Mouse (Mus musculus): ENCODE data around the gene H2-D1.
"Not testable (repeated sequence)": the region's sequence is repeated elsewhere in the genome, so short reads cannot be mapped to it uniquely, and the experiment has no call there.

Gene H2-D1

GRCm38 (mm10) chr17:35262664-35263522 is at the start of gene H2-D1:
Gene H2-D1, plus strand, starts transcription at chr17:35262730.
- peak; percentile 67 for DNase-seq (ENCODE audit: low read depth, low spot score)

DNA sequence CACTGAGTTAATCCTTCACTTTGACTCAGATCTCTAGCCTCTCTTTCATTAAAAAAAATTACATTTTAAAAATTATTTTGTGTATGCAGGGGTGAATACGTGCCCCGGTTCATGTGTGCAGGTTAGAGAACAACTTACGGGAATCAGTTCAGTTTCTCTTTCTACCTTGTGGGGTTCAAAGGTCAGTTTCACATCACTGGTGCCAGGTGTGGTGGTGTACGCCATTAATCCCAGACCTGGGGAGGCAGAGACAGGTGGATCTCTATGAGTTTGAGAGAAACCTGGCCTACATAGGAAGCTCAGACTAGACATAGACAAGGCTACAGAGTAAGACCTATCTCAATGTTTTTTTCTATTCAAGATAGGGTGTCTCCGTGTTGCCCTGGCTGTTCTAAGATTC is 49.5 kb upstream of the H2-D1 start:
- no peak for DNase-seq (ENCODE audit: low read depth, low spot score)

DNA sequence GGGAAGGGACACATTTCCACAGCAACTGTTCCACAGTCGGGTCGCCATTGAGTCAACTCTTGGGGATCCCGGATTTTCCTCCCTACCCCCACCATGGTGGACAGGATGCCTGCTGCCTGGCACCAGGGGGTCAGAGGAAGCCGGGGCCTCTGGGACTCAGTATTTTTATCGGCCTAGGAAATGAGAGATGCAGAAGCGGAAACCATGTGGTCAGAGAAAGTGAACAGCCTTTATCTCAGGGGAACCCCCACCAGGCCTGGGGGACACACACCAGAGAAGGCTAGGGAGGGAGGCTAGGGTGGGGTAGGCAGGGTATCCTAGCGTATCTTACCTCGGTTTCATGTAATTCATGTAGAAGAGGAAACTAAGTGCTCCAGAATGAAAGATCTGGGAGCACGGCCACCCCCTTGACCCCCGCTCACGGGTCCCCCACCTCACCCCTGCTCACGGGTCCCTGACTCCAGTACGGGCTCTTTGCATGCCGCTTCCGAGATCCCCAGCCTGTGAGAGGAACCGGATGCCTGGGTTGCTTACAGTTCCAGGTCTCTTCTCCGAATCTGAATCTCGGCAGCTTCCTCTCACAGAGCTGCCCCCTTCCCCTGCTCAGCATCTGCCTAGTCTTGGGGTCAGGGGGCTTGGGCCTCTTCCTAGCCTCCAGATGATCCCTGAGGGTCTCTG is 43.9 kb upstream of the H2-D1 start:
- no peak for DNase-seq (ENCODE audit: low read depth, low spot score)

- DNase-seq (ENCODE audit: low read depth, low spot score), result no peak
Observed at GRCm38 (mm10) chr17:35219601-35220041, 42.9 kb upstream of the H2-D1 start.

- no peak for DNase-seq (ENCODE audit: low read depth, low spot score)
Observed at GRCm38 (mm10) chr17:35220156-35220952, 42.2 kb upstream of the H2-D1 start, which contains the start of gene Gm16181. Gene Gm16181, plus strand, starts transcription at chr17:35220834.

- no peak for DNase-seq (ENCODE audit: low read depth, low spot score)
Observed at GRCm38 (mm10) chr17:35222299-35222698, 40.2 kb upstream of the H2-D1 start.

DNA sequence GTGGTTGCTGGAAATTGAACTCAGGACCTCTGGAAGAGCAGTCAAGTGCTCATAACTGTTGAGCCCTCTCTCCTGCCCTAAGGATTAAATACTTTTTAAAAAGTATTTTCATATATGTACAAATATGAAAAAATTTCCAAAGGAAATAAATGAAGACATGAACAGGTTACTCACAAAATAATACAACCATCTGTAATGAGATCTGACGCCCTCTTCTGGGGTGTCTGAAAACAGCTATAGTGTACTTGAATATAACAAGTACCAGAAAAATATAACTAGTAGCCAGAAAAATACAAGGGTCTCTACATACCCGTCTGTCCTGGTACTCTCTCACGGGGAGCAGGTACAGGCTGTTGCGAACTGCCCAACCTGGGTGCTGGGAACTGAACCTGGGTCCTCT is 37.9 kb upstream of the H2-D1 start:
- DNase-seq (ENCODE audit: low read depth, low spot score), result no peak

DNA sequence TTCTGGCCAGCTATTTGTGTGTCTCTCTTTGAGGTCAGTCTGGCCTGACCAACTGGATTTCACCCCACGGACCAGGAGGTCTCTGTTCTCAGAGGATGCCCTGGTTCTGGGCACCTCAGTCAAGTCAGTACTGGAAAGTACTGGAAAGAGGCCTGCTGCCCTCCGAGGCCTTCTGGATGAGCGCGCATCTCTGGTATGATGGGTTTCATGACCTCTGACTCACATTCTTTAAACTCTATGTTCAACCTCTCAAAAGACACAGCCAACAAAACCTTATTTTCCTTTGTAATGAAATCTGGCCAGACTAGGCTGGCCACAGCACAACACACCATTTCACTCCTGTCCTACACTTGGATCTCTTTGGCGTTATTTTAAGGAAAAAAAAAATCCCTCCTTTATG is 37.1 kb upstream of the H2-D1 start:
- DNase-seq (ENCODE audit: low read depth, low spot score), result no peak

GRCm38 (mm10) chr17:35226561-35227046 is 35.9 kb upstream of the H2-D1 start:
- no peak for DNase-seq (ENCODE audit: low read depth, low spot score)

DNA sequence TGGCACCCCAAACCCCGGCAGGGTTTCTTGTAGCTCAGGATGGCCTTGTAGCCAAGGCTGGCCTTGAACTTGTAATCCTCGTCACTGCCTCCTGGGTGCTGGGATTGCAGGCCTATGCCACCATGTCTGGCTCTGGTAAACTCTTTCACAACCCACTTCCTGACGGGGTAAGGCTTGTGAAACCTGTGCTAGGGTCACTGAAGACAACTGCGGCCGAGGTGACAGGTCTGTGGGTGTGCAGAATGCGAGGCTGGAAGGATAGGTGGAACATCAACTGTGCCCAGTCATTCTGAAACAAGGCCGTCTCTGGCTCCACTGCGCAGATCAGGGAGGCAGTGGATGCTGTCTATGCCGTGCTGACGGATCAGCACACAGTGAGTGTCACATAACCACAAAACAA is 31.5 kb upstream of the H2-D1 start:
- no peak for DNase-seq (ENCODE audit: low read depth, low spot score)

GRCm38 (mm10) chr17:35232043-35232442 is 30.5 kb upstream of the H2-D1 start:
- DNase-seq (ENCODE audit: low read depth, low spot score), result peak; percentile 34

- DNase-seq (ENCODE audit: low read depth, low spot score), result no peak
Observed at GRCm38 (mm10) chr17:35232659-35233058, 29.9 kb upstream of the H2-D1 start.

- DNase-seq (ENCODE audit: low read depth, low spot score), result no peak
Observed at GRCm38 (mm10) chr17:35233114-35233980, 29.2 kb upstream of the H2-D1 start, which contains the start of gene Atp6v1g2. Gene Atp6v1g2, plus strand, starts transcription at chr17:35233660.

- DNase-seq (ENCODE audit: low read depth, low spot score), result not testable (repeated sequence)
Observed at GRCm38 (mm10) chr17:35234090-35234489, 28.4 kb upstream of the H2-D1 start.

GRCm38 (mm10) chr17:35234903-35235302 is 27.6 kb upstream of the H2-D1 start:
- no peak for DNase-seq (ENCODE audit: low read depth, low spot score)

GRCm38 (mm10) chr17:35235614-35236389 is 26.7 kb upstream of the H2-D1 start, which contains the start of gene Nfkbil1:
Gene Nfkbil1, minus strand, starts transcription at chr17:35235792.
- peak; percentile 93 for DNase-seq (ENCODE audit: low read depth, low spot score)

DNA sequence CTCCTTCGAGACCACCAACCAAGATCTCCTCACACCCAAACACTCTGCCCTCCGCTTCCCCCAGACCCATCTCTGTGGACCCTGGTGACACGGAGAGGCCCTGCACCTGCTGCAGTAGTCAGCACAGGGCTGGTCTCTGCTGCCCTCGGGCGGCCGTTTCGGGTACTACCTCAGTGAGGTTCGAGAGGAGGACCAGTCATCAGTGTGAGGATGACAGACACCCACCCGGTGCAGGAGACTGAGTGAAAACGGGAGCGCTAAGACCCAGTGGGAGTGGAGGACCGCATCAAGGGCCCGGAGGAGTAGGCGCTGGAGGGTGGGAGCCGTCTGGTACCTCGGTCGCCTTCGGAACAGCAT is 26.2 kb upstream of the H2-D1 start:
- DNase-seq (ENCODE audit: low read depth, low spot score), result peak; percentile 84

DNA sequence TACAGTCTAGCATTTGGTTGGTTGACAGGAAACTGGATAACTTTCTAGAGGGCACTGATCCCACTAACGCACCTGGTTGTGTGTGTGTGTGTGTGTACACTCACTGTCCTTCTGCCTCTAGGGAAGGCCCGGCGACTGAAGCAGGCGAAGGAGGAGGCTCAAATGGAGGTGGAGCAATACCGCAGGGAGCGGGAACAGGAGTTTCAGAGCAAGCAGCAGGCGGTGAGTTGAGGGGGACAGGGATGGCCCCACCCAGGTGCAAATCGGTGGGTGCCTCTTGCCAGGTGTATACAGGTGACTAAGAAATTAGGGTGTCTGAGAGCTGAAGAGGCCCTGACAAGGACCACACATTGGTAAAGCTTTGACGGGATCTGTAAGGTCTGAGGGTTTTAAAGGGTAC is 25.5 kb upstream of the H2-D1 start:
- no peak for DNase-seq (ENCODE audit: low read depth, low spot score)

GRCm38 (mm10) chr17:35237504-35237903 is 25.0 kb upstream of the H2-D1 start:
- DNase-seq (ENCODE audit: low read depth, low spot score), result no peak

- no peak for DNase-seq (ENCODE audit: low read depth, low spot score)
Observed at GRCm38 (mm10) chr17:35239700-35240099, 22.8 kb upstream of the H2-D1 start.
